Mouse (Mus musculus): ENCODE data around the gene Ube4b. TPM values are rescaled to one million over a fixed set of nuclear protein-coding genes. Genes with fewer than 3 reads are reported as not detected.

The Ube4b gene
- polyA plus RNA-seq, 1 experiment from 2014 or later, result 70.6 TPM

- Histone ChIP-seq H3K27me3 (ENCODE audit: control insufficient read depth, insufficient read depth, low read length) (no peaks in the 10 kb centered on the region), H3K4me3 (ENCODE audit: low read depth, low read length) (no peak overlapping the region), H3K9me3 (ENCODE audit: control insufficient read depth, low read length) (no peaks in the 10 kb centered on the region), H3K4me1 (replicated peaks; ENCODE audit: control insufficient read depth, insufficient read depth, low read length) (no peaks in the 10 kb centered on the region), H3K9ac (ENCODE audit: low read length) (no peak overlapping the region), H3K27ac (ENCODE audit: low read depth, low read length) (no peak overlapping the region), H3K4me2 (ENCODE audit: low read depth, low read length, severe bottlenecking) (no peak overlapping the region), H3K36me3 (ENCODE audit: control insufficient read depth, insufficient read depth, low read length) (no peaks in the 10 kb centered on the region)
- DNase-seq (ENCODE audit: low spot score), result no peak
- WGBS, result 75% methylated on average over 20 of the region's 21 CpGs
- no peak for ATAC-seq (replicated peaks; ENCODE audit: low FRiP score)
These were observed 29.9 kb downstream of the Ube4b start for GRCm38 (mm10) chr4:149396433-149397306.

GRCm38 (mm10) chr4:149395581-149395980 is 31.0 kb downstream of the Ube4b start:
- H3K27me3 ChIP-seq (ENCODE audit: control insufficient read depth, insufficient read depth, low read length), result no peaks in the 10 kb centered on the region
- no peak for ATAC-seq (replicated peaks; ENCODE audit: low FRiP score)
- no peak overlapping the region for H3K27ac ChIP-seq (ENCODE audit: low read depth, low read length)
- no peaks in the 10 kb centered on the region for H3K4me1 ChIP-seq (replicated peaks; ENCODE audit: control insufficient read depth, insufficient read depth, low read length)
- no peaks in the 10 kb centered on the region for H3K9me3 ChIP-seq (ENCODE audit: control insufficient read depth, low read length)
- no peak overlapping the region for H3K4me3 ChIP-seq (ENCODE audit: low read depth, low read length)
- DNase-seq (ENCODE audit: low spot score), result no peak
- H3K36me3 ChIP-seq (ENCODE audit: control insufficient read depth, insufficient read depth, low read length), result no peaks in the 10 kb centered on the region
- no peak overlapping the region for H3K4me2 ChIP-seq (ENCODE audit: low read depth, low read length, severe bottlenecking)
- WGBS, result 85% methylated on average over 6 of the region's 6 CpGs
- H3K9ac ChIP-seq (ENCODE audit: low read length), result no peak overlapping the region

GRCm38 (mm10) chr4:149394292-149394691 is 32.3 kb downstream of the Ube4b start:
- H3K4me3 ChIP-seq (ENCODE audit: low read depth, low read length), result no peak overlapping the region
- no peak for ATAC-seq (replicated peaks; ENCODE audit: low FRiP score)
- no peak for DNase-seq (ENCODE audit: low spot score)
- H3K27ac ChIP-seq (ENCODE audit: low read depth, low read length), result no peak overlapping the region
- H3K36me3 ChIP-seq (ENCODE audit: control insufficient read depth, insufficient read depth, low read length), result no peaks in the 10 kb centered on the region
- no peaks in the 10 kb centered on the region for H3K4me1 ChIP-seq (replicated peaks; ENCODE audit: control insufficient read depth, insufficient read depth, low read length)
- no peak overlapping the region for H3K9ac ChIP-seq (ENCODE audit: low read length)
- H3K9me3 ChIP-seq (ENCODE audit: control insufficient read depth, low read length), result no peaks in the 10 kb centered on the region
- H3K4me2 ChIP-seq (ENCODE audit: low read depth, low read length, severe bottlenecking), result no peak overlapping the region
- no peaks in the 10 kb centered on the region for H3K27me3 ChIP-seq (ENCODE audit: control insufficient read depth, insufficient read depth, low read length)
- 88% methylated on average over 4 of the region's 4 CpGs for WGBS

- 92% methylated on average over 12 of the region's 12 CpGs for WGBS
- Histone ChIP-seq H3K27ac (ENCODE audit: low read depth, low read length) (no peak overlapping the region), H3K9ac (ENCODE audit: low read length) (no peak overlapping the region)
These were observed 33.1 kb downstream of the Ube4b start for GRCm38 (mm10) chr4:149393311-149393995.

DNA sequence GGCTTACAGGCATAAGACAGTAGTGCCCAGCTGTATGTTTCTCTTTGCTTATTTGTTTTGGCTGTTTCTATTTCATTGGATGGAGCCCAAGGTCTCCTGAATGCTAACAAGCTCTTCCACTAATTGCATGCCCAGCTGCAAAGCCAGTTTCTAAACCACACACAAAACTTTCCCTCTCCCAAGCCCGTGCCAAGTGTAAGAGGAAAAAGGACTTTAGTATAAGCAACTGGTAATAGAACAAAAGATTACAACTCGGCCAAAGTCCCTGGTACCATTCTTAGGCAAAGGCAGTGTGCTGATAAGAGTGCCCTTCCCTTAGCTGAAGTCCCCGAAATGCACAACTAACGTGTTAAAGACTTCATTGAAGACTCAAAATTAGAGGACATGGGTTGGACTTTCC is 34.2 kb downstream of the Ube4b start:
- H3K36me3 ChIP-seq (ENCODE audit: control insufficient read depth, insufficient read depth, low read length), result no peaks in the 10 kb centered on the region; the same call in 1 of the 2 replicates
- no peak for DNase-seq (ENCODE audit: low spot score)

More at GRCm38 (mm10) chr4:149393311-149393995, 33.1 kb downstream of the Ube4b start:
- Histone ChIP-seq H3K27me3 (ENCODE audit: control insufficient read depth, insufficient read depth, low read length) (no peaks in the 10 kb centered on the region), H3K9me3 (ENCODE audit: control insufficient read depth, low read length) (no peaks in the 10 kb centered on the region), H3K4me3 (ENCODE audit: low read depth, low read length) (no peak overlapping the region), H3K4me2 (ENCODE audit: low read depth, low read length, severe bottlenecking) (no peak overlapping the region), H3K36me3 (ENCODE audit: control insufficient read depth, insufficient read depth, low read length) (no peaks in the 10 kb centered on the region), H3K4me1 (replicated peaks; ENCODE audit: control insufficient read depth, insufficient read depth, low read length) (no peaks in the 10 kb centered on the region)
- no peak for DNase-seq (ENCODE audit: low spot score)
- no peak for ATAC-seq (replicated peaks; ENCODE audit: low FRiP score)

GRCm38 (mm10) chr4:149381001-149381400 is 45.5 kb downstream of the Ube4b start:
- H3K4me2 ChIP-seq (ENCODE audit: low read depth, low read length, severe bottlenecking), result no peak overlapping the region
- ATAC-seq (replicated peaks; ENCODE audit: low FRiP score), result no peak
- H3K4me3 ChIP-seq (ENCODE audit: low read depth, low read length), result no peak overlapping the region
- H3K27ac ChIP-seq (ENCODE audit: low read depth, low read length), result no peak overlapping the region
- H3K9ac ChIP-seq (ENCODE audit: low read length), result no peak overlapping the region
- no peak for DNase-seq (ENCODE audit: low spot score)
- H3K36me3 ChIP-seq (ENCODE audit: control insufficient read depth, insufficient read depth, low read length), result peaks cover 12% of the 10 kb centered on the region; the same call in 1 of the 2 replicates
- WGBS, result 90% methylated on average over 7 of the region's 7 CpGs
- H3K4me1 ChIP-seq (replicated peaks; ENCODE audit: control insufficient read depth, insufficient read depth, low read length), result no peaks in the 10 kb centered on the region; the same call in 1 of the 2 replicates
- no peaks in the 10 kb centered on the region for H3K9me3 ChIP-seq (ENCODE audit: control insufficient read depth, low read length)
- H3K27me3 ChIP-seq (ENCODE audit: control insufficient read depth, insufficient read depth, low read length), result no peaks in the 10 kb centered on the region

More for the DNA sequence above, 34.2 kb downstream of the Ube4b start:
- Histone ChIP-seq H3K9me3 (ENCODE audit: control insufficient read depth, low read length) (no peaks in the 10 kb centered on the region), H3K4me3 (ENCODE audit: low read depth, low read length) (no peak overlapping the region), H3K27me3 (ENCODE audit: control insufficient read depth, insufficient read depth, low read length) (no peaks in the 10 kb centered on the region), H3K27ac (ENCODE audit: low read depth, low read length) (no peak overlapping the region), H3K4me2 (ENCODE audit: low read depth, low read length, severe bottlenecking) (no peak overlapping the region), H3K9ac (ENCODE audit: low read length) (no peak overlapping the region), H3K4me1 (replicated peaks; ENCODE audit: control insufficient read depth, insufficient read depth, low read length) (no peaks in the 10 kb centered on the region)
- WGBS, result 90% methylated on average over 4 of the region's 4 CpGs
- ATAC-seq (replicated peaks; ENCODE audit: low FRiP score), result no peak

DNA sequence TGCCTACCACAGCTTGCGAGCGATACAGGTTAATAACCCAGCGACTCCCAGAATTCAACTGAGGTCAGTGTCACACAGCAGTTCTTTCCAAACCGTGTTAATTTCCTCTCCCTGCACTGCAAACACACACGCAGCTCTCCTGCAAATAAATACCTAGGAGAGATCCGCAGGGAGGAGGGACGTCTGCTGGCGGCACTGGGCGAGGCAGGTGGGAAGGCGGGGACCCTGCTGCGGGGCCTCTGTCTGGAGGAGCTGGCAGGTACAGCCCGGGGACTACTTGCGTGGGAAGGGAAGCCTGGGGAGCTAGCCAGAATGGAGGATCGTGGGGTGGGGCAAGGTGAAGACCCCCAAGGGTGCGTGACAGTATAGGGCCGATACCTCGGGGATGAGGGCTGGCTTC is 46.7 kb downstream of the Ube4b start:
- no peak overlapping the region for H3K4me2 ChIP-seq (ENCODE audit: low read depth, low read length, severe bottlenecking)
- no peak overlapping the region for H3K4me3 ChIP-seq (ENCODE audit: low read depth, low read length)
- DNase-seq (ENCODE audit: low spot score) (no peak), ATAC-seq (replicated peaks; ENCODE audit: low FRiP score) (no peak)
- H3K4me1 ChIP-seq (replicated peaks; ENCODE audit: control insufficient read depth, insufficient read depth, low read length), result no peaks in the 10 kb centered on the region; the same call in 1 of the 2 replicates
- H3K36me3 ChIP-seq (ENCODE audit: control insufficient read depth, insufficient read depth, low read length), result peaks cover 15% of the 10 kb centered on the region; the same call in 1 of the 2 replicates
- H3K27me3 ChIP-seq (ENCODE audit: control insufficient read depth, insufficient read depth, low read length), result no peaks in the 10 kb centered on the region
- H3K9me3 ChIP-seq (ENCODE audit: control insufficient read depth, low read length), result no peaks in the 10 kb centered on the region
- WGBS, result 96% methylated on average over 17 of the region's 17 CpGs
- H3K27ac ChIP-seq (ENCODE audit: low read depth, low read length), result no peak overlapping the region
- no peak overlapping the region for H3K9ac ChIP-seq (ENCODE audit: low read length)

- H3K36me3 ChIP-seq (ENCODE audit: control insufficient read depth, insufficient read depth, low read length), result peaks cover 15% of the 10 kb centered on the region; the same call in 1 of the 2 replicates
- no peak overlapping the region for H3K4me3 ChIP-seq (ENCODE audit: low read depth, low read length)
- no peak overlapping the region for H3K9ac ChIP-seq (ENCODE audit: low read length)
- ATAC-seq (replicated peaks; ENCODE audit: low FRiP score) (no peak), DNase-seq (ENCODE audit: low spot score) (no peak)
- H3K27ac ChIP-seq (ENCODE audit: low read depth, low read length), result no peak overlapping the region
- H3K4me1 ChIP-seq (replicated peaks; ENCODE audit: control insufficient read depth, insufficient read depth, low read length), result no peaks in the 10 kb centered on the region; the same call in 1 of the 2 replicates
- H3K4me2 ChIP-seq (ENCODE audit: low read depth, low read length, severe bottlenecking), result no peak overlapping the region
- H3K27me3 ChIP-seq (ENCODE audit: control insufficient read depth, insufficient read depth, low read length), result no peaks in the 10 kb centered on the region
- 79% methylated on average over 8 of the region's 8 CpGs for WGBS
- H3K9me3 ChIP-seq (ENCODE audit: control insufficient read depth, low read length), result no peaks in the 10 kb centered on the region
These were observed 47.7 kb downstream of the Ube4b start for GRCm38 (mm10) chr4:149378819-149379218.

All from forebrain, embryonic 11.5 days (tissue).